Mouse (Mus musculus) left cerebral cortex, postnatal 10 days (tissue): Measurements from ENCODE around the gene S100pbp. TPM values are rescaled to one million over a fixed set of nuclear protein-coding genes. Genes with fewer than 3 reads are reported as not detected.

Source experiments
- DNase-seq, 2 experiments: peaks; one replicate each; pipeline ENCODE4 v3.0.0; 2021 to 2022; ENCODE audit warnings: low spot score in 2 of 2, mixed read lengths in 1 of 2; ENCODE audit errors: extremely low spot score in 1 of 2
- intact Hi-C: fragments of 180-260 bp; cut with DNase I; formaldehyde crosslinking; loops from one replicate; pipeline ENCODE4 v1.15.1; 2025
- total RNA-seq, 2 experiments: library from RNA; stranded (reverse); gene quantifications; 2 replicates each; pipeline ENCODE4 v1.2.3; 2021

Gene S100pbp
- total RNA-seq, 2 experiments from 2014 or later, result 40.1 to 45.7 TPM

DNA sequence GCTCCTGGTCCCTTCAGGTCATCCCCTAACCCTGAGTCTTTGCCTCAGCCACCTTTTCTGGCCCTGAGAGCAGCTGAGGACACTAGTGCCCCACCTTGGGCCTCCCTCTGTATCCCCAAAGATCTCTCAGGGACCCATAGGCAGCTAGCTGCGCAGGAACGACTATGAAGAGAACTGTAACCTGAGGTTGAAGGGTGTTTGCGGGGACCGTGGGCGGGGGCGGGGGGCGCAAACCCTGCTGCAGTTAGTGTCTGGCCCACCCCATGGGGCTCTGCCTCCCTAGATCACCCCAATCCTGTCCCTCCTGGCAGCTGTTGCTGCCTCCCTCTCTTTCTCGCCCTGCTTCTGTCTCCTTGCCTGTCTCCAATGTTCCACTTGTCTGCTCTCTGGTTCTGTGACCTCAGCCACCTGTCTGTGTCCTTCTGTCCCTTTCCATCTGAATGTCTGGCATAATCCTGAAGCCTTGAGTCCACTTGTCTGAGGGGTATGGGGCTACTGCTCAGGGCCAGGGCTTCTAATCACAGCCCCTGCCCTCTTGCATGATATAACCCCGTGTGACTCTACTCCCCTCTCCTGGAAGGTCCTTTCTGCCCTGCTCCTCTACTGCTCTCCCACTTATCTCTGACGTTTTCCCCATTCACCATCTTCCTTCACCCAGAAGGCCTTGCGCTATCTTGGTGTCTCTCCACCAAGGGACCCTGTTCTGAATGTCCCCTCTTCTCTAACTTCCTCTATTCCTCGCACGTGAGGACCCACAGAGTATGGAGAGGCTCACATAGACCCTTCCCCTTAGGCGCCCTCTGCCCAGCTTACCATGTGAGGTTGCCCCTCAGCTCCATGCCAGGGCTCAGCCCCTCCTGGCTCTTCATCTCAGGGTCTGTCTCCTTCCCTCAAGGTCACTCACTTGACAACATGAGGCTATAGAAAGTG, 51.9 kb downstream of the S100pbp start:
- intact Hi-C loops, result loop anchor here (5.0 kb wide), 1 partner anchor 40 kb away; no protein-coding TSS in a partner anchor
- DNase-seq, result no peak

DNA sequence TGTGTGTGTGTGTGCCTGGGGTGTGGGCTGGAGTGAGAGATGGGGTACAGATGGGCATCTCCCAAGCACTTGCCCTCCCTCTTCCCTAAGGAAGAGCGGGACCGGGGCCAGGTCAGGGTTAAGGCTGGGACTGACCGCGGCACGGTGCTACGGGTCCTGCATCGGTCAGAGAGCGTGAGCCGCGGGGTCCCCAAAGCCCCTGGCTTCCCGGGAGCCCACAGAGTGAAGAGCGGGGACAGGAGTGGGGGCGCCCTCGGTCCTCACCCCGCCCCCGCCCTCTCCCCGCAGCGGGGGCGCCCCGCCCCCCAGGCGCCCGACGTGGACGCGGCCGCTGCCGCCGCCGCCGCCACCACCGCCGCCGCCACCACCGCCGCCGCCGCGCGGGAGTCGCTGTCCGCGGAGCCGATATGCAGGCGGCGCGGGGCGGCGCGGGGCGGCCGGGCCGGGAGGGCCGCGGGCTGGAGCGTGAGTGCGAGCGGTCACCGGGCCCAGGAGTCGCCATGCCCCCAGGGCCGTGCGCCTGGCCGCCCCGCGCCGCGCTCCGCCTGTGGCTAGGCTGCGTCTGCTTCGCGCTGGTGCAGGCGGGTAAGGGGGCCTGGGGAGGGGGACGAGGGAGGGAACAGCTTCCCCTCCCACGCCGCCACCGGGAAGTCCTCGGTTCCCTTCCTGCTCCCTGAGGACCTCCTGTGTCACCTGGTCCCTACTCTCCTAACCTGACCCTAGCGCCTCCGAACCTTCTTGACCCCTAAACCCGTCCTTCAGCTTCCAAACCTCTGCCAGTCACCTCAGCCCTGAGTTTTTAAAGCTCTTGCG, 52.7 kb downstream of the S100pbp start, which contains the start of gene Fndc5:
Fndc5 (plus strand) TSS at position 421 of the 813 bp plus-strand sequence.
- DNase-seq, result no peak
- intact Hi-C loops, result loop anchor here (5.0 kb wide), 1 partner anchor 41 kb away; no protein-coding TSS in a partner anchor

DNA sequence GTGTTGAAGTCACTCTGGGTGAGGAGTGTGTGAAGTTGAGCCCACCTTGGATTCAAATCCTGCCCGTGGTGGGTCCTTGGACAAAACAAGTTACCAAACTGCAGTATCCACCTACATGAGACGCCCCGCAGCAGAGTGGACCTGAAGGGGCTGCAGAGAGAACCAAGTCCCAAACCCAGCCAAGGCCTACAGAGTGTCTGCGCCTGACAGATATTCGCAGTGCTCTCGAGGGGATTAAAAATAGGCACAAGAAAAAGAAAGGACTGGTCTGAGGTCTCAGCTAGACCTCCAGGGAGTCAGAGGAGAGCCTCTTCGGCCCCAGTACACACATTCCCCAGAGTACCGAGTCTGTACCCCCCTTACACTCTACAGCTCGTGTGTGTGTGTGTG, 53.3 kb downstream of the S100pbp start:
- DNase-seq, result no peak
- intact Hi-C loops, result loop anchor here (5.0 kb wide), 1 partner anchor 41 kb away; no protein-coding TSS in a partner anchor

DNA sequence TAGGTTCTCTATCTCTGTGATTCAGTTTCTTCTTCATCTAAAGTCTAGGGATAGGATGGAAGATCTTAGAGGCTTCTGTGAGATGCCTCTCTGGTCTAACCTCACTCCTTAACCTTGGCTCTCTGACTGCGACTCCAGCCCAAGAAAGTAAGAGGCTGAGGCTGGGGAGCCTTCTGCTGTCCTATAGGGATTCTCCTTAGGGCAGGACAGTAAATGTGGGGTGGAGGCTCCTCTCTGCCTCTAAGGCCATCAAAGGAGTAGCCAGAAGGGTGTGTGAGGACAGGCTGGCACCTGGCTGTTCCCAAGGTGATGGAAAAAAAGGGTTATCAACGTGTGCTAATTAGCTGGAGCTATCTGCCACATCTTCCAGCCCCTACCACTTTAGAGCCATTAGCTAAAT, 53.9 kb downstream of the S100pbp start:
- intact Hi-C loops, result loop anchor here (5.0 kb wide), 1 partner anchor 42 kb away; no protein-coding TSS in a partner anchor

GRCm38 (mm10) chr4:129134799-129135585, 54.5 kb downstream of the S100pbp start:
- intact Hi-C loops, result loop anchor here (5.0 kb wide), 1 partner anchor 42 kb away; no protein-coding TSS in a partner anchor
- peak in 1 of 2 experiments; percentile 81 for DNase-seq

More for the DNA sequence above, 53.9 kb downstream of the S100pbp start:
- DNase-seq, result no peak

DNA sequence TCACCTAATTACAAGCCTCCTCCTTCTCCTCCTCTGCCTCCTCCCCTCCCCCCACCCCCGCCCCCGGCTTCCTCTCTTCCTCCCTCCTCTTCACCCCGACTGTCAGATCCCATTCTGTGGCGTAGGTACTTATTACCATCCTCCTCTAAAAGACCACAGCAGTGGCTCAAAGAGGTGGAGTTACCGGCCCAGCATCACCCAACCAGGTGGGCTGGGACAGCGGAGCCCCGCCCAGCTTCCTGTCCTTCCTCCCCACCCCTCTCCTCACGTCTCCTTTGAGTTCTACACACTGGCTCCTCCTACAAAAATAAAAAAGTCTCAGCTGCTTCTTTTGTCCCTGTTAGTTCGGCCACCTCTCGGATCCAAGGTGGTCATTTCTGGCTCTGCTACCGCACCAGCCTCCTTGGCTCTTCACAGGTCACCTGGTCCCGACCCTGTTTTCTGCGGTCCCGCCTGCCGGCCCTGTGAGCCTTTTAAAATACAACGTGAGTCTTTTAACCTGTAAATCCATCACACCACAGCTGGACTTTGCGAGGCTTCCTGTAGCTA, 58.7 kb downstream of the S100pbp start:
- intact Hi-C loops, result no loop called here
- DNase-seq, result no peak

GRCm38 (mm10) chr4:129130149-129130548, 59.4 kb downstream of the S100pbp start:
- intact Hi-C loops, result no loop called here
- DNase-seq, result no peak

DNA sequence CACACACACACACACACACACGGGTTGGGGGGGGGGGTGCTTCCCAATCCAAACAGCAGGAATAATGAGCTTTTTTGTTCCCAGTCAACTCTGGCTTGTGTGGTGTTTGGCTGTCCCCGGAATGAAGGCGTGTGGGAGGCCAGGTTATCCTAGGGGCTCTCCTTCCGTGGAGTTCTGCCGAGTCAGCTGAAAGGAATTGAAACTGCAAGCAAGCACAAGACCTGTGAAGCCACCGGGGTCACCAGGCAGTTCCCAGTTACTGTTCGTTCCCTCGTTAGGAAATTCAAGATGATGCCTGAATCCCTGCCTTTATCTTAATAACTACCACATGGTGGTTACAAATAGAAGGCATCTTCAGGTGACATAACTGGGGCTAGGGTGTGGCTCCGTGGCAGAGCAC, 60.1 kb downstream of the S100pbp start:
- intact Hi-C loops, result no loop called here
- no peak for DNase-seq

DNA sequence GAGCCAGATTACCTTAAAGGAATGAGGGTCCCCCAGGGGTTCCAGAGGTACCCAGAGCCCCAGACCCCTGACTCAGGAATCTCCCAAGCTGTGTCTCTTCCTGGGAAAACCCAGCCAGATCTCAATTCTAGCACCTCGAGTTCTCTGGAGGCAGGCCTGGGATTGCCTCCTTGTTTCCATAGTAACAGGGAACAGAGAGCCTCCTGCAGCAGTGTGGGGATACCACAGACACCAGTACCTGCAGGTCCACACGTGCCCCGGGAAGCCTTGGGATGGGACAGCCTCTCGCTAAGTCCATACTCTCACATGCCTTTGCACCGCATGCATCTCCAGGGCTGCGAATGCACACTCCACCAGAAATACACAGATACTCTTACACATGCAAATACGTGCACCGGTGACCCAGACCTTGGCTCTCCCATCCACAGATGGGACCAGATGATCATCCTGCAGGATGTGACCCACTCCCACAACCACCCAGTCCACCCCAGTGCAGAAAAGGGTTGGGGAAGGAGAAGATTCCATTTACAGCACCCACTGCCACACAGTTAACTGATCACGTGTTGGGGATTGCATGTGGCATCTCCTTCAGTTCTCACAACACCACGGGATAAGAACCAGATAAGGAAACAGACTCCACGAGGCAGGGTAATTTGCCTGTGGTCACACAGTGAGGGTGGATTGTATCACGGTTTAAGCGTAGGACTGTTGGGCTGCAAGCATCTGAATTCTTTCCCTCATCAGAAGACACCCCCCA, 60.8 kb downstream of the S100pbp start:
- intact Hi-C loops, result no loop called here
- DNase-seq, result peak in 1 of 2 experiments; percentile 61

GRCm38 (mm10) chr4:129125736-129126451, 63.6 kb downstream of the S100pbp start:
- intact Hi-C loops, result no loop called here
- DNase-seq, result no peak

GRCm38 (mm10) chr4:129124652-129125146, 64.8 kb downstream of the S100pbp start:
- peak; percentile 68 to 86 for DNase-seq
- intact Hi-C loops, result no loop called here

DNA sequence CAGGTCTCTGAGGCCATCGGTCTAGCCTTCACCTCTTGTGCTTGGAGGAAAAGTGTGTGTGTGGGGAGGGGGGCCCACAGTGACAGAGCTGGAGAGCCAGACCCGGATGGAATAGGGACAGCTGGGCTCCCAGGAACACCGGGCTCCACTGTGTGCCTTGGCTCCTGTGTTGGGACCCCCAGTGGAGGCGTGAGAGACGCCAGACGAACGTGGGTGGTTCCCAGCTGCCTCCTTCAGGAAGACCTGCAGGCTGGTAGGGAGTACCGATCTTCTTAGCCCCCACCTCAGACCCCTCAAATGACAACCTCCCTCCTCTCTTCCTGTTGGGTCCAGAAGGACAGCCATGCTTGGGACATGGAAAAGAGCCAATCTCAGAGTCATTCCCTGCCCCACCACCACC, 66.8 kb downstream of the S100pbp start:
- no peak for DNase-seq
- intact Hi-C loops, result no loop called here

- intact Hi-C loops, result no loop called here
- DNase-seq, result no peak
Observed at GRCm38 (mm10) chr4:129122107-129122506, 67.4 kb downstream of the S100pbp start.

DNA sequence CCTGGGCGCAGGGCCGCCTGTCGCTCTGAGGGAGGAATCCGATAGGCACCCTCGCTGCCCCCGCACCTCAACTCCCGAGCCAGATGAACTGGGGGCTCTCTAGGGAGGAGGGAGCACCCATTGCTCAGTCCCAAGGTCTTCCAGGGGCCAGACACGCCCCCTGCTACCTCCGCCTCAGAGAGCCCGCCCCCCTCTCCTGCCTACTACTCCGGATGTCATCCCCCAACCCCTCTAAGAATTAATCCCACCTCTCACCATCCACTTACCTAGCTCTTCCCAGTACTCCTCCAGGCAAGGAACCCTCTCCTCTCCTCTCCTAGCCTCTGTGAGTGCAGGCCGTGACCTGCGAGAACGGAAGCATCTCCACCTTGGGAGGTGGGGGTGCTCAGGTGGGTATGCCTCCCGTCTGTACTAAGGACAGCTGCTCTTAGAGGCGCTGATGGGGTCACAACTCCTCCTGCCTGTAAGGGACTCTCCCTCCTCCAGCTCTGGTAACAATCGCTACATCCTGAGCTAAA, 67.9 kb downstream of the S100pbp start, which contains the start of gene Hpca:
Hpca (minus strand) TSS at position 468 of the 518 bp plus-strand sequence.
- DNase-seq, result no peak
- intact Hi-C loops, result no loop called here

GRCm38 (mm10) chr4:129120520-129121445, 68.7 kb downstream of the S100pbp start:
- intact Hi-C loops, result no loop called here
- DNase-seq, result peak; percentile 58 to 84
